Mouse (Mus musculus): ENCODE results near the gene Maml1.
"Not testable (repeated sequence)": the region's sequence is repeated elsewhere in the genome, so short reads cannot be mapped to it uniquely, and the experiment has no call there.

DNA sequence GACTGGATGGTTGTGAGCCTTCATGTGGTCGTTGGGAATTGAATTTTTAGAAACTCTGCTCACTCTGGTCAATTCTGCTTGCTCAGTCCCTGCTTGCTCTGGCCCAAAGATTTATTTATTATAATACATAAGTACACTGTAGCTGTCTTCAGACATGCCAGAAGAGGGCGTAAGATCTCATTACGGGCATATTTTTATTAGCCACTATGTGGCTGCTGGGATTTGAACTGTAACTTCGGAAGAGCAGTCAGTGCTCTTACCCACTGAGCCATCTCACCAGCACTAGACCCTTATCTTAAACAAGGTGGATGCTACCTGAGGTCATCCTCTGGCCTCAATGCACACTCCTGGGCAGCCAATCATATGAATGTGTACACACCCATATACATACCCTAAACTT lies 27.2 kb upstream of the Maml1 start:
- TF ChIP-seq CTCF (IDR thresholded peaks at IDR 0.05; ENCODE audit: low read depth, low read length); POLR2A (IDR thresholded peaks at IDR 0.05; ENCODE audit: insufficient read depth, low read length); EP300 (IDR thresholded peaks at IDR 0.05; ENCODE audit: insufficient read depth, low read depth, low read length): not testable (repeated sequence)

Measured in ES-Bruce4 (cell line).